Mouse (Mus musculus) olfactory bulb, adult 2 months (tissue): Measurements from ENCODE around the gene Efhd1.

Experiments
- CTCF ChIP-seq: fragments of 200-500 bp; IDR thresholded peaks from 2 replicates; pipeline ENCODE4 v1.5.1; 2012; ENCODE audit warnings: low read depth, mild to moderate bottlenecking, low read length, moderate library complexity; ENCODE audit not compliant: insufficient read depth
- POLR2A ChIP-seq: fragments of 200-500 bp; IDR thresholded peaks from 2 replicates; pipeline ENCODE4 v1.6.1; 2012; ENCODE audit warnings: mild to moderate bottlenecking, low read depth, low read length, moderate library complexity; ENCODE audit not compliant: insufficient read depth

DNA sequence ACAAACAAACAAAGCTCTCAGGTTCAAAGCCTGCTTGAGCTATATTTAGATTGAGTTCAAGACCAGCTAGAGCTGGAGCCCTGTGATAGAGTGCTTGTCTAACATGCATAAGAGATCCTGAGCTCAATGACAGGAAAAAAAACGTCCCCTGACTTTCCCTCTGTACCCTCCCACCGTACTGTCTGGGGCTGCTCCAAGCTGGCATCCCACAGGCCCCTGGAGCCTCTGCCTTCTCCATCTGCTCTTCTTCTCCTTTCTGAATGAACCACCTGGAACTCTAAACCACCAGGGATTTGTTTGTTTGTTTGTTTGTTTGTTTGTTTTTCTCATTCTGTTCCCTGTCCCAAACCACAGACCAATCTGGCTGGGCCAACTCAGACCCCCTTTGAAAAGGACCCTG lies 11.9 kb downstream of the Efhd1 start:
- TF ChIP-seq POLR2A (no peak), CTCF (no peak)
